Mouse (Mus musculus) heart, adult 2 months (tissue): ENCODE data around the gene Pdzk1ip1. TPM values are rescaled to one million over a fixed set of nuclear protein-coding genes. Genes with fewer than 3 reads are reported as not detected.

Experiments
- DNase-seq, 2 experiments: peaks; one replicate each; pipeline ENCODE4 v3.0.0; 2021
- H3K27ac ChIP-seq: fragments of 200-600 bp; 2 replicates; pipeline ENCODE4 v1.8.1; 2022
- H3K27me3 ChIP-seq: fragments of 200-500 bp; 2 replicates; pipeline ENCODE4 v1.6.1; 2012; ENCODE audit warnings: mild to moderate bottlenecking, low read length, inconsistent platforms, mixed read lengths; ENCODE audit not compliant: control insufficient read depth, insufficient read depth
- H3K36me3 ChIP-seq: fragments of 200-500 bp; 2 replicates; pipeline ENCODE4 v1.6.1; 2012; ENCODE audit warnings: low read length, inconsistent platforms; ENCODE audit not compliant: control insufficient read depth, insufficient read depth
- H3K4me1 ChIP-seq: fragments of 200-500 bp; 2 replicates; pipeline ENCODE4 v1.6.1; 2011; ENCODE audit warnings: low read length; ENCODE audit not compliant: control insufficient read depth, insufficient read depth
- H3K4me3 ChIP-seq: fragments of 200-600 bp; 2 replicates; pipeline ENCODE4 v1.8.1; 2022
- H3K79me2 ChIP-seq: fragments of 200-500 bp; replicated peaks from 2 replicates; pipeline ENCODE4 v1.6.1; 2012; ENCODE audit warnings: mild to moderate bottlenecking, inconsistent platforms, low read length, moderate library complexity, mixed read lengths; ENCODE audit not compliant: control insufficient read depth, insufficient read depth
- H3K9ac ChIP-seq: fragments of 200-500 bp; 2 replicates; pipeline ENCODE4 v1.6.1; 2012; ENCODE audit warnings: low read depth, mild to moderate bottlenecking, control low read depth, inconsistent platforms, low read length, mixed read lengths
- CTCF ChIP-seq: fragments of 200-600 bp; IDR thresholded peaks from 2 replicates; pipeline ENCODE4 v1.8.1; 2022; ENCODE audit warnings: antibody characterized with exemption, mild to moderate bottlenecking, moderate library complexity
- EP300 ChIP-seq: fragments of 200-500 bp; IDR thresholded peaks from 2 replicates; pipeline ENCODE4 v1.6.1; 2011; ENCODE audit warnings: low read depth, low read length, control low read depth; ENCODE audit not compliant: insufficient read depth
- POLR2A ChIP-seq: fragments of 200-500 bp; IDR thresholded peaks from 2 replicates; pipeline ENCODE4 v1.6.1; 2011; ENCODE audit warnings: mild to moderate bottlenecking, low read depth, low read length, control low read depth; ENCODE audit not compliant: insufficient read depth
- WGBS: fragments of 180-500 bp; shearing (Covaris S2); methylation state at CpG from one replicate; pipeline ENCODE4 v1.1.7; 2018; 5-methylcytosine and 5-hydroxymethylcytosine counted together
- intact Hi-C: fragments of 180-260 bp; cut with DNase I; formaldehyde crosslinking; loops from one replicate; pipeline ENCODE4 v1.15.1; 2025
- long read RNA-seq: library from polyadenylated mRNA; stranded (forward); transcript quantifications from one replicate; pipeline ENCODE4 v2.0.0, GENCODE M21; 2021
- polyA plus RNA-seq: library from polyadenylated mRNA; depleted of rRNA; stranded (reverse); fragments of >200 nt; gene quantifications from 2 replicates; pipeline ENCODE4 v1.2.3, GENCODE M21; 2012; rRNA removed
- total RNA-seq, 2 experiments: library from RNA; stranded (reverse); gene quantifications; 2 replicates each; pipeline ENCODE4 v1.2.3; 2021

Pdzk1ip1 gene
- total RNA-seq = under 1 TPM; 0.70 to 0.86 TPM
- 1.9 and 3.9 TPM in 2 replicates for polyA plus RNA-seq
- long read RNA-seq = 0 reads

DNA sequence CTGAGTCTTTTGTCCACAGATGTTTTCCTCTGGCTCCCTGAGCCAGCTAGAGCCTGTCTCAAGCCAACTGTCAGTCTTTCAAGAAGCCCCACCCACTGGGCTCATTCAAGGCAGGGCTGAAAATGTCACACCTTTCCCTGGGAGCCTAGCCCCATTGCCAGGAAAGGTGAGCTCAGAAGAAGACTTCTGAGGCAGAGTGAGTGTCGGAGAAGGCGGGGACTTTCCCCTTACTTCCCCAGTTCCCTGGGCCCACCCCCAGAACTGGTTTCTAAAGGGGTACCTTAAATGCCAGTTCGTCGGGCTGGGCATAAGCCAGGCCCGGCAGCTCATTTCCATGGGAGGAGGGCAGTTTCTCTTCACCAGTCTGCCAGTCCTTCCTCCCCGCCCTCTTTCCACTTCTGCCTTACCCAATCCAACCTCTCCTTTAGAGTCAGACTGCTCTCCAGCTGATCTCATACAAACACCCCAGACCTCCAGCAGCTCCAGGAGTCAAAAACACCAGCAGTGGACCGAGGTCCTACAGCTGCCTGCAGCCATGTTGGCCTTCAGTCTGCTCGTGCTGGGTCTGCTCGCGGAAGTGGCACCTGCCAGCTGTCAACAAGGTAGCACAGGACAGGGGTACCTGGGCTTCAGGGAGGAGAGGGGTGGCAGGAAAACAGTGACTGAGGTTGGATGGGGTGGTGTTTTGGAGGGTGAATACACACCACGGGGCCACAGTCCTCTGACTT, at the start of gene Pdzk1ip1:
TSS of gene Pdzk1ip1 (plus strand) at position 98 of the 728 bp plus-strand sequence.
- Histone ChIP-seq H3K4me3 (no peak within 1 kb of the TSS), H3K27me3 (no peaks in the 10 kb centered on the region; the same call in 1 of the 2 replicates), H3K27ac (no peak within 1 kb of the TSS), H3K9ac (no peak within 1 kb of the TSS), H3K4me1 (no peaks in the 10 kb centered on the region; the same call in 1 of the 2 replicates), H3K36me3 (no peaks in the 10 kb centered on the region), H3K79me2 (no peaks in the 10 kb centered on the region)
- TF ChIP-seq EP300 (no peak), CTCF (no peak), POLR2A (no peak)
- DNase-seq = peak in 1 of 2 experiments; percentile 14
- 19% methylated on average over 11 of the region's 11 CpGs for WGBS
- intact Hi-C loops = loop anchor here (5.0 kb wide), 1 partner anchor 91 kb away; no protein-coding TSS in a partner anchor

DNA sequence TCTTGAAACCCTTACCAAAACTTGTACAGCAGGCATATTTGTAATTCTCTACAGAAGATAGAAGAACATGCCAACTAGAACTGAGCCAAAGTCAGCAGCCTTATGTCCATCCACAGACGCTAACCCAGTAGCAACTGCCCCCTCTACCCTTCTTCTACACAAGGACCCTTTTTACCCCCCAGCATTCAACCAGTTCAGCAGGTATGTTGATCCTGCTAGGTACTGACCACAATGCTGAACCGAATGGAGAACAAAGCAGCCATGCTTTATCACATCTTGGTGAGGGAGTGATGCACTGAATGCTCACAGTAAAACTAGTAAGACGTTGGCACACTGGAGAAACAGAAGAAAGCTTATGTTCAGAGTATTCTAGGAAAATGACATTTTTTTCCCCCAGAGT, 42.9 kb upstream of the Pdzk1ip1 start:
- WGBS = 68% methylated on average over 3 of the region's 3 CpGs
- H3K4me3 ChIP-seq = no peak overlapping the region
- no peak overlapping the region for H3K27ac ChIP-seq
- no peaks in the 10 kb centered on the region for H3K27me3 ChIP-seq
- no peak for DNase-seq
- no peaks in the 10 kb centered on the region for H3K36me3 ChIP-seq
- H3K79me2 ChIP-seq = no peaks in the 10 kb centered on the region
- no peak for TF ChIP-seq CTCF
- no peak overlapping the region for H3K9ac ChIP-seq
- peaks cover 2% of the 10 kb centered on the region; the same call in 1 of the 2 replicates for H3K4me1 ChIP-seq
- intact Hi-C loops = no loop called here

DNA sequence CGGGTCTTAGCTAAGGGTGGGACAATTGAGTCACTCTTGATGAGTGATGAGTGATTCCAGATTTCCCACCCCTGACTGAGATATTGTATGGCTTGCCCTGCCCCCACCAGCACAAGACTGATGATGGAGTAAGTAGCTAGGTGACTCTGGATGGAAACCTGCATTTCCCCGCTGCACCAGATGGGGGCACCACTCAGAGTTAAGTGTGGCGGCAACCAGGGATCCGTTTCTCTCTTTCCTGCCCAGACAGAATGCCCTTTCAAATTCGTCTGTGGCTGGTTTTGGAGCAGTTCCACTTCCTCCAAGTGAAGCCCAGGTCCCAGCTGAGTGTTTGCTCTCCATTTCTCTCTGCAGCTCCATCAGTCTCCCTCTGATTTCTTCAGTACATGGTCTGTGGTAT, 40.8 kb upstream of the Pdzk1ip1 start:
- no peak overlapping the region for H3K27ac ChIP-seq
- DNase-seq = peak; percentile 73 to 81
- no peaks in the 10 kb centered on the region for H3K36me3 ChIP-seq
- 2% methylated on average over 5 of the region's 5 CpGs for WGBS
- H3K79me2 ChIP-seq = no peaks in the 10 kb centered on the region
- TF ChIP-seq POLR2A (no peak), CTCF (peak; percentile 86)
- peaks cover 2% of the 10 kb centered on the region for H3K27me3 ChIP-seq
- peaks cover 4% of the 10 kb centered on the region; the same call in 1 of the 2 replicates for H3K4me1 ChIP-seq
- H3K4me3 ChIP-seq = no peak overlapping the region
- intact Hi-C loops = loop anchor here (1.0 kb wide), 1 partner anchor 38 kb away; no protein-coding TSS in a partner anchor
- H3K9ac ChIP-seq = no peak overlapping the region

DNA sequence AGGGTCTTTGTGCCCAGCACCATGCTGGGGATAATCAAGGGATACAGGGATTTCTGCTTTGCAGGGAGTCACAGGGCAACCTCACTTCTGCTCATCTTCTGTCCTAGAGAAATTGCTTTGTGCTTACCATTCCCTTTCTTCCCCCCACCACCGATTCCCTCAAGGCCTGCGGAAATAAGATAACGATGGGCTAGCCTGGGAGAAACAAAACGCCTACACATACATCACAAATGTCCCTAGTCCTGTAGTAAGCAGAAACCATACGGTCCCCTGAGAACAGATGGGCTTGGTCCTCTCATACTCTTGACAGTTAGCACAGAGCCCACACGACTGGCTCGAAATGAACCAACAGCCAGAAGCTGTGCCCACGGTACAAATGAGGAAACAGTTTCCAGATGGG, 40.3 kb upstream of the Pdzk1ip1 start:
- intact Hi-C loops = no loop called here
- Histone ChIP-seq H3K4me3 (no peak overlapping the region), H3K4me1 (peaks cover 6% of the 10 kb centered on the region; the same call in 1 of the 2 replicates), H3K27ac (no peak overlapping the region), H3K36me3 (no peaks in the 10 kb centered on the region), H3K27me3 (peaks cover 4% of the 10 kb centered on the region), H3K9ac (no peak overlapping the region), H3K79me2 (no peaks in the 10 kb centered on the region)
- WGBS = 58% methylated on average over 8 of the region's 8 CpGs
- TF ChIP-seq CTCF = no peak
- TF ChIP-seq EP300 = no peak
- no peak for TF ChIP-seq POLR2A
- DNase-seq = no peak

DNA sequence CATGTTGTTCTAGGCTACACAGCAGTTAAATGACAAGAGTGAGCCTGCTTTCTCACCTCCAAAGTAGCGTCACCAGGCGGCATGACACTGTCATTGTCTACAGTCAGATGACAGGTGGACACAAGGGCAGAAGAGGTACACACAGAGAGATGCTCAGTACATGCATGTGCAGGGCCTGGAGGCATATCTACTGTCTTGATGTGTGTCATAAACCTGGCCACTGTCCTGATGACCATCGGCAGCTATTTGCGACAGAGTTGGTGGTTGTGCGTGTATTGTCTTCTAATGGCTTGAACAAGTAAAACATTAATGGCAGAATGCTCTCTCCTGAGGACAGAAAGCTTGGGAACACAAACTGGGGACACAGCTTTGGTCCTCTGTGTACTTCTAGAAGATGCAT, 37.3 kb upstream of the Pdzk1ip1 start:
- peaks cover 4% of the 10 kb centered on the region for H3K27me3 ChIP-seq
- no peaks in the 10 kb centered on the region for H3K36me3 ChIP-seq
- WGBS = 89% methylated on average over 5 of the region's 5 CpGs
- no peak overlapping the region for H3K27ac ChIP-seq
- intact Hi-C loops = no loop called here
- peaks cover 6% of the 10 kb centered on the region; the same call in 1 of the 2 replicates for H3K4me1 ChIP-seq
- no peaks in the 10 kb centered on the region for H3K79me2 ChIP-seq
- H3K4me3 ChIP-seq = no peak overlapping the region
- no peak for DNase-seq
- TF ChIP-seq CTCF (no peak), POLR2A (no peak), EP300 (no peak)
- H3K9ac ChIP-seq = no peak overlapping the region

DNA sequence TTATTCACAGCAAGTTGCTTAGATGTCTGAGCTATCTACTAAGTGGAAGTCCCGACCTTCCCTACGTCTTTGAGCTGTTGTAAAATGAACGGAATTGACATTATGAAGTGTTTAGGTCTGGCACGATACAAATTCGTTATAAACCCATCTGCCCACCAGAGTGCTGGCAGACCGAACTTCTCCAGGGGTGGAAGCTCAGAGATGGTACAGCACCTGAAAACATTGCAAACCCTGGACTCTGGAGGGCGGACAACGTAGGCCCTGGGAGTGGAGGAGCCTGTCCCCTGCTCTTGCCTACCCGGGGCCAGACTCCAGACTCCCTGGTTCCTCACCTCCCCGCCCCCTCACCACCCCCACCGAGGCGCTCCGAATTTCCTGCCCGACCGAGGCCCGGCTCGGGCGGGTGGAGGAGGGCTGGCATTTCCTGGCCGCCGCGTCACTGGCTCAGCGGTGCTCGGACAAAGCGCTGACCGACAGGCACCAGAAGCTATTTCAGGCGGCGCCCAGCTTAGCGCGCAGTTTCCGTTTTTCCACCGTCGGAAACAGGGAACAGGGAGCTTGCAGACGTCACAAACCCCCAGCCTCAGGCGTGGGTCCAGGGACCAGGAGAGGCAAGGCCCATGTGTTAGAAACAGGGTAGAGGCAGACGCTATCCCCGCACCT, 36.0 kb upstream of the Pdzk1ip1 start:
- H3K36me3 ChIP-seq = no peaks in the 10 kb centered on the region
- peak overlapping the region; percentile 45 for H3K4me3 ChIP-seq
- H3K4me1 ChIP-seq = peaks cover 8% of the 10 kb centered on the region
- H3K27ac ChIP-seq = peak overlapping the region; percentile 91
- 0 out of 2 replicates have a peak, but pooled peaks have one; percentile 31 for TF ChIP-seq EP300
- TF ChIP-seq CTCF = no peak
- peak; percentile 76 for TF ChIP-seq POLR2A
- intact Hi-C loops = no loop called here
- WGBS = 3% methylated on average over 36 of the region's 36 CpGs
- peak; percentile 81 to 87 for DNase-seq
- peaks cover 10% of the 10 kb centered on the region for H3K27me3 ChIP-seq
- peak overlapping the region; percentile 51 for H3K9ac ChIP-seq
- H3K79me2 ChIP-seq = no peaks in the 10 kb centered on the region
